ENCODE assay signal across 8 mouse cellular contexts in genomic region chr5:127241925-127242762, GRCm38 (mm10). TPM values are rescaled to one million over a fixed set of nuclear protein-coding genes. Genes with fewer than 3 reads are reported as not detected.
DNase-seq lines count a peak whose midpoint lies in the region; ATAC-seq and TF ChIP-seq lines count a peak whose summit lies in the region.

No protein-coding gene starts in this region.

- under 1% methylated on average over 64 of the region's 73 CpGs for WGBS in heart, embryonic 14.5 days
- WGBS in limb, embryonic 13.5 days: under 1% methylated on average over 70 of the region's 73 CpGs
- under 1% methylated on average over 68 of the region's 73 CpGs for WGBS in neural tube, embryonic 15.5 days

- no peak for TF ChIP-seq CTCF in embryonic fibroblast, embryonic 13.5 days (IDR thresholded peaks at IDR 0.05; ENCODE audit: borderline replicate concordance, insufficient read depth, low read length)

- ATAC-seq in heart, embryonic 14.5 days (ENCODE audit: insufficient number of reproducible peaks, insufficient read depth, low FRiP score, low read depth): 0 out of 2 replicates have a peak, but pooled peaks have one; percentile 17
- peak; percentile 28 for ATAC-seq in limb, embryonic 13.5 days (ENCODE audit: low FRiP score, low read depth)
- ATAC-seq in neural tube, embryonic 15.5 days (ENCODE audit: low FRiP score): peak; percentile 36

- H3K36me3 ChIP-seq in heart, embryonic 14.5 days (ENCODE audit: control insufficient read depth, insufficient read depth, low read length): no peaks in the 10 kb centered on the region
- H3K36me3 ChIP-seq in limb, embryonic 13.5 days: no peaks in the 10 kb centered on the region
- no peaks in the 10 kb centered on the region for H3K36me3 ChIP-seq in neural tube, embryonic 15.5 days

- H3K9ac ChIP-seq in heart, embryonic 14.5 days (ENCODE audit: low read length): peak overlapping the region; percentile 63
- H3K9ac ChIP-seq in limb, embryonic 13.5 days: peak overlapping the region; percentile 80
- H3K9ac ChIP-seq in neural tube, embryonic 15.5 days (replicated peaks): peak overlapping the region; percentile 64

- TF ChIP-seq POLR2A in embryonic fibroblast, embryonic 13.5 days (IDR thresholded peaks at IDR 0.05; ENCODE audit: low read depth, low read length): no peak

- no peaks in the 10 kb centered on the region for H3K9me3 ChIP-seq in heart, embryonic 14.5 days (ENCODE audit: control insufficient read depth, low read length)
- peaks cover 7% of the 10 kb centered on the region for H3K9me3 ChIP-seq in limb, embryonic 13.5 days
- H3K9me3 ChIP-seq in neural tube, embryonic 15.5 days (replicated peaks): no peaks in the 10 kb centered on the region

- peak overlapping the region; percentile 83 for H3K4me2 ChIP-seq in heart, embryonic 14.5 days (ENCODE audit: low read length)
- peak overlapping the region; percentile 82 for H3K4me2 ChIP-seq in limb, embryonic 13.5 days (replicated peaks)
- H3K4me2 ChIP-seq in neural tube, embryonic 15.5 days: peak overlapping the region; percentile 81

- H3K4me3 ChIP-seq in heart, embryonic 14.5 days (ENCODE audit: control insufficient read depth in 1 of 2, insufficient read depth in 1 of 2, low read depth in 1 of 2, low read length in 2 of 2): peak overlapping the region; percentile 55 to 57
- peak overlapping the region; percentile 26 for H3K4me3 ChIP-seq in embryonic fibroblast, embryonic 13.5 days (ENCODE audit: insufficient read depth, low read length)
- peak overlapping the region; percentile 79 for H3K4me3 ChIP-seq in limb, embryonic 13.5 days
- H3K4me3 ChIP-seq in neural tube, embryonic 15.5 days (replicated peaks): peak overlapping the region; percentile 71

- no peak overlapping the region for H3K27ac ChIP-seq in heart, embryonic 14.5 days (replicated peaks in 1 of 2; ENCODE audit: control insufficient read depth in 1 of 2, insufficient read depth in 1 of 2, low read depth in 2 of 2, low read length in 2 of 2)
- no peak overlapping the region for H3K27ac ChIP-seq in embryonic fibroblast, embryonic 13.5 days (ENCODE audit: insufficient read depth, low read length)
- H3K27ac ChIP-seq in limb, embryonic 13.5 days: peak overlapping the region; percentile 63; the same call in 1 of the 2 replicates
- H3K27ac ChIP-seq in neural tube, embryonic 15.5 days (replicated peaks): peak overlapping the region; percentile 60

- peaks cover 4 to 13% of the 10 kb centered on the region in 2 experiments for H3K4me1 ChIP-seq in heart, embryonic 14.5 days (ENCODE audit: control insufficient read depth in 2 of 2, insufficient read depth in 2 of 2, low read length in 2 of 2)
- H3K4me1 ChIP-seq in embryonic fibroblast, embryonic 13.5 days (ENCODE audit: control insufficient read depth, insufficient read depth, low read length): no peaks in the 10 kb centered on the region
- peaks cover 45% of the 10 kb centered on the region for H3K4me1 ChIP-seq in limb, embryonic 13.5 days
- peaks cover 40% of the 10 kb centered on the region for H3K4me1 ChIP-seq in neural tube, embryonic 15.5 days

- no peak for DNase-seq in heart, adult 9 months (ENCODE audit: low spot score in 2 of 2)
- peak; percentile 9 for DNase-seq in adrenal gland, postnatal 25 days
- DNase-seq in urinary bladder, postnatal 36 days (ENCODE audit: low spot score in 2 of 2): no peak
- no peak for DNase-seq in layer of hippocampus, adult 18-20 months (ENCODE audit: low spot score in 2 of 2)

- peaks cover 64% of the 10 kb centered on the region for H3K27me3 ChIP-seq in heart, embryonic 14.5 days (ENCODE audit: control insufficient read depth, insufficient read depth, low read length)
- H3K27me3 ChIP-seq in limb, embryonic 13.5 days: peaks cover 34% of the 10 kb centered on the region
- H3K27me3 ChIP-seq in neural tube, embryonic 15.5 days (replicated peaks): peaks cover 30% of the 10 kb centered on the region

RNA-seq across cellular contexts. Expression of gene Tmem132c, which starts 0.5 kb away (rescaled TPM):
- polyA plus RNA-seq in heart, embryonic 14.5 days (2014; fragmentation: Nextera tagmentation; extraction: Ambion mirVana): 1.0 and 1.1 TPM in 2 replicates
- 1.3 TPM in 1 of 2 replicates, not detected in the other for total RNA-seq in adrenal gland, postnatal 25 days (2021)
- 0.35 TPM in 2 replicates for polyA plus RNA-seq in embryonic fibroblast, embryonic 13.5 days (2011; ENCODE audit: insufficient read length, low read depth, missing spikeins)
- polyA plus RNA-seq in limb, embryonic 13.5 days (2015; fragmentation: Nextera tagmentation; extraction: Ambion mirVana): 35.6 and 37.5 TPM in 2 replicates
- polyA plus RNA-seq in neural tube, embryonic 15.5 days (2015; fragmentation: Nextera tagmentation; extraction: Ambion mirVana): 13.7 and 13.9 TPM in 2 replicates
- total RNA-seq in layer of hippocampus, adult 18-20 months (2021): 1 to 10 TPM; 2.7 to 3.7 TPM

Comparison
In these comparisons a context has a peak if more than half of its experiments do, and no peak if none do; other contexts are left out.
1. H3K27ac ChIP-seq: peak in limb, embryonic 13.5 days (single experiment) and neural tube, embryonic 15.5 days (single experiment); none in heart, embryonic 14.5 days (0 of 2) and embryonic fibroblast, embryonic 13.5 days (single experiment).
2. H3K4me3 ChIP-seq: peak in every context shown above with its lines; median percentile 79 in limb, embryonic 13.5 days; 71 in neural tube, embryonic 15.5 days; 56 in heart, embryonic 14.5 days; 26 in embryonic fibroblast, embryonic 13.5 days.
3. Peak in every context shown above with its lines, with median percentiles within 50 percentile points of each other: ATAC-seq, H3K4me2 ChIP-seq and H3K9ac ChIP-seq.